Mouse (Mus musculus) neural tube, embryonic 11.5 days (tissue): ENCODE measurements at regions not wholly inside any gene's neighbourhood (a gene's known extent, or its start where the extent isn't known, plus 50 kb on each side); places are given as distances from the start of the nearest gene placed in this dataset.

Experiments used
- ATAC-seq: fragments of 200-750 bp; cut with Nextera tagmentation; 2 replicates; pipeline ENCODE4 v1.8.0; 2017; ENCODE audit warnings: moderate number of reproducible peaks, mild to moderate bottlenecking, moderate TSS enrichment, moderate library complexity; ENCODE audit not compliant: insufficient read depth, low FRiP score, low TSS enrichment
- DNase-seq: peaks from one replicate; pipeline ENCODE4 v3.0.0-alpha.2; 2015; ENCODE audit warnings: low spot score
- H3K27ac ChIP-seq: fragments of 300-500 bp; sonication (generic); 2 replicates; pipeline ENCODE4 v1.5.1; 2014; ENCODE audit warnings: low read depth, mild to moderate bottlenecking, low read length
- H3K27me3 ChIP-seq: fragments of 300-500 bp; sonication (generic); 2 replicates; pipeline ENCODE4 v1.6.1; 2014; ENCODE audit warnings: mild to moderate bottlenecking, low read length, mixed read lengths; ENCODE audit not compliant: control insufficient read depth, insufficient read depth
- H3K36me3 ChIP-seq: fragments of 300-500 bp; sonication (generic); 2 replicates; pipeline ENCODE4 v1.6.1; 2014; ENCODE audit warnings: mild to moderate bottlenecking, low read length, moderate library complexity, mixed read lengths; ENCODE audit not compliant: control insufficient read depth, insufficient read depth
- H3K4me1 ChIP-seq: fragments of 300-500 bp; sonication (generic); 2 replicates; pipeline ENCODE4 v1.6.1; 2014; ENCODE audit warnings: low read length, mixed read lengths; ENCODE audit not compliant: control insufficient read depth, insufficient read depth
- H3K4me2 ChIP-seq: fragments of 300-500 bp; sonication (generic); 2 replicates; pipeline ENCODE4 v1.6.1; 2014; ENCODE audit warnings: low read depth, mild to moderate bottlenecking, moderate library complexity
- H3K4me3 ChIP-seq: fragments of 300-500 bp; sonication (generic); 2 replicates; pipeline ENCODE4 v1.5.1; 2014; ENCODE audit warnings: low read depth, low read length
- H3K9ac ChIP-seq: fragments of 300-500 bp; sonication (generic); 2 replicates; pipeline ENCODE4 v1.6.1; 2014; ENCODE audit warnings: mild to moderate bottlenecking, low read length
- H3K9me3 ChIP-seq: fragments of 300-500 bp; sonication (generic); 2 replicates; pipeline ENCODE4 v1.6.1; 2016; ENCODE audit warnings: low read length; ENCODE audit not compliant: control insufficient read depth
- WGBS: fragments of 180-500 bp; shearing (Covaris S2); extraction: QIAGEN DNeasy Blood & Tissue Kit; methylation state at CpG from one replicate; pipeline ENCODE4 v1.1.7; 2014; 5-methylcytosine and 5-hydroxymethylcytosine counted together

- H3K27me3 ChIP-seq, result no peaks in the 10 kb centered on the region
- H3K4me2 ChIP-seq, result no peak overlapping the region
- 86% methylated on average over 8 of the region's 8 CpGs for WGBS
- H3K4me1 ChIP-seq, result no peaks in the 10 kb centered on the region
- H3K9ac ChIP-seq, result no peak overlapping the region
- H3K36me3 ChIP-seq, result no peaks in the 10 kb centered on the region
- DNase-seq, result no peak
- ATAC-seq, result no peak
- H3K27ac ChIP-seq, result no peak overlapping the region
- no peaks in the 10 kb centered on the region for H3K9me3 ChIP-seq
- no peak overlapping the region for H3K4me3 ChIP-seq
Observed at GRCm38 (mm10) chr8:44155705-44156321, 446.0 kb upstream of the Adam34 start.

DNA sequence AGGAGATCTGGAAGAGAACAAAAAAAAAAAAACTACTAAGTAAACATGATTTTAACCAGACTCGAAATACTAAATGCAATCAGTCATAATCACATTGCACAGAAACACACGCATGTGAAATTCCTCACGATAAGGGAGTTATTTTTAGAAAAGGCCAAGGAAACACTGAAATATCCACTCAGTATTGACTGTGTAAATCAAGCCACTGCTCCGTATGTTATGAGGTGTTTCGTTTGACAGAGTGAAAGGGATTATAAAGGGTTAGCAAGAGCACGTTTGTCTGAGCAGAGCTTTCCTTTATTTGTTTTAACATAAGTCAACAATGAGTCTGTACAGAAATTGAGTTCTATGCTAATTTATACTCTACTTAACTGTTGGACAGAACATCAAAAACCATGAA lies 455.3 kb upstream of the Adam34 start:
- no peak overlapping the region for H3K27ac ChIP-seq
- ATAC-seq (no peak), DNase-seq (no peak)
- H3K4me2 ChIP-seq, result no peak overlapping the region
- WGBS, result 74% methylated on average over 6 of the region's 6 CpGs
- no peaks in the 10 kb centered on the region for H3K4me1 ChIP-seq
- H3K27me3 ChIP-seq, result no peaks in the 10 kb centered on the region
- no peaks in the 10 kb centered on the region for H3K9me3 ChIP-seq
- H3K4me3 ChIP-seq, result no peak overlapping the region
- H3K9ac ChIP-seq, result no peak overlapping the region
- no peaks in the 10 kb centered on the region for H3K36me3 ChIP-seq

GRCm38 (mm10) chr8:44177016-44177415 lies 467.2 kb upstream of the Adam34 start:
- no peak for DNase-seq
- H3K36me3 ChIP-seq, result no peaks in the 10 kb centered on the region
- H3K4me2 ChIP-seq, result no peak overlapping the region
- H3K4me3 ChIP-seq, result no peak overlapping the region
- H3K4me1 ChIP-seq, result no peaks in the 10 kb centered on the region
- H3K9me3 ChIP-seq, result no peaks in the 10 kb centered on the region
- H3K27me3 ChIP-seq, result no peaks in the 10 kb centered on the region
- H3K27ac ChIP-seq, result no peak overlapping the region
- no peak for ATAC-seq
- H3K9ac ChIP-seq, result no peak overlapping the region
- WGBS, result 71% methylated on average over 4 of the region's 4 CpGs

GRCm38 (mm10) chr8:44202228-44202627 lies 492.4 kb upstream of the Adam34 start:
- Histone ChIP-seq H3K27me3 (no peaks in the 10 kb centered on the region), H3K4me1 (no peaks in the 10 kb centered on the region), H3K4me3 (no peak overlapping the region), H3K27ac (no peak overlapping the region), H3K9me3 (no peaks in the 10 kb centered on the region), H3K4me2 (no peak overlapping the region), H3K9ac (no peak overlapping the region), H3K36me3 (no peaks in the 10 kb centered on the region)
- no peak for DNase-seq
- WGBS, result 88% methylated on average over 2 of the region's 2 CpGs
- no peak for ATAC-seq

DNA sequence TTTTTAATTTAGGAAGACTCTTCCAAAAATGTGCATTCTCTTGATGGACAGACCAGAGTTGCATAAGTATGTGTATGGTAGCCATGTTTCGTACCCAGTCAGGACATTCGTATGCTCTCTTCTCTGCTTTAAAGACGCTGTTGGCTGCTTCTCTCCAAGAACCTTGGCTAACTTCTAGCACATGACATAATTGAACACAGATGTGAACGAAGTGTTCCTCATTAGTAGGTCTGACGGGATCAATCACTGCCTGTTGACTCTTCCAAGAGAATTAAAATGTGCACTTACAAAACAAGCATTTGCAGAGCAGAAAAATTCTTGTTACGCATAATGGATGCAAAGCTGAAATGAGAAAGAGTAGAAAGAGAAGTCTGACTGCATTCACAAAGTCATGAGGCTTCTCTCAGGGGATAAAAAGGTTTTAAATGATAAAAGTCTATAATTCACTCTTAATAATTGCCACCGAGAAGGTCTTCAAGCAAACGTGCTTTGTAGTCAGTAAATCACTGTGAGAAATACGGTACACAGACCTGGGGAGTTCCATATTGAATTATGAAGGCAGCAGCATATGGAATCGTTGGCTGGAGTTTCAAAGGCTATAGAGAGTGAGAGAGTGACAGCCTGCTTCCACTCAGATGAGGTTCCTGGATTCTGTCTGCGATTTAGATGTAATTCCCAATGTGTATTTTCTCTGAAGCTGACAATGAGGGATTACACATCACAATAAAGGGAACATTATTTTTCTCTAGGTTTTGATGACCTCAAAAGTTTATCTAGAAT lies 496.7 kb upstream of the Adam34 start:
- no peak overlapping the region for H3K9ac ChIP-seq
- H3K27ac ChIP-seq, result no peak overlapping the region
- no peaks in the 10 kb centered on the region for H3K4me1 ChIP-seq
- no peak overlapping the region for H3K4me3 ChIP-seq
- H3K27me3 ChIP-seq, result no peaks in the 10 kb centered on the region
- H3K9me3 ChIP-seq, result no peaks in the 10 kb centered on the region
- no peaks in the 10 kb centered on the region for H3K36me3 ChIP-seq
- DNase-seq, result no peak
- WGBS, result 69% methylated on average over 11 of the region's 11 CpGs
- no peak for ATAC-seq
- no peak overlapping the region for H3K4me2 ChIP-seq

- H3K9me3 ChIP-seq, result no peaks in the 10 kb centered on the region
- H3K4me3 ChIP-seq, result no peak overlapping the region
- WGBS, result 80% methylated on average over 1 of the region's 1 CpGs
- H3K27ac ChIP-seq, result no peak overlapping the region
- no peak overlapping the region for H3K9ac ChIP-seq
- no peaks in the 10 kb centered on the region for H3K4me1 ChIP-seq
- no peak overlapping the region for H3K4me2 ChIP-seq
- no peaks in the 10 kb centered on the region for H3K27me3 ChIP-seq
- no peak for ATAC-seq
- no peak for DNase-seq
- H3K36me3 ChIP-seq, result no peaks in the 10 kb centered on the region
Observed at GRCm38 (mm10) chr8:44222346-44222745, 512.5 kb upstream of the Adam34 start.

GRCm38 (mm10) chr8:44252393-44252792 lies 542.5 kb upstream of the Adam34 start:
- Histone ChIP-seq H3K4me2 (no peak overlapping the region), H3K27ac (no peak overlapping the region), H3K4me3 (no peak overlapping the region), H3K9ac (no peak overlapping the region), H3K9me3 (no peaks in the 10 kb centered on the region), H3K36me3 (no peaks in the 10 kb centered on the region), H3K4me1 (no peaks in the 10 kb centered on the region), H3K27me3 (no peaks in the 10 kb centered on the region)
- no peak for ATAC-seq
- 81% methylated on average over 3 of the region's 3 CpGs for WGBS
- DNase-seq, result no peak

DNA sequence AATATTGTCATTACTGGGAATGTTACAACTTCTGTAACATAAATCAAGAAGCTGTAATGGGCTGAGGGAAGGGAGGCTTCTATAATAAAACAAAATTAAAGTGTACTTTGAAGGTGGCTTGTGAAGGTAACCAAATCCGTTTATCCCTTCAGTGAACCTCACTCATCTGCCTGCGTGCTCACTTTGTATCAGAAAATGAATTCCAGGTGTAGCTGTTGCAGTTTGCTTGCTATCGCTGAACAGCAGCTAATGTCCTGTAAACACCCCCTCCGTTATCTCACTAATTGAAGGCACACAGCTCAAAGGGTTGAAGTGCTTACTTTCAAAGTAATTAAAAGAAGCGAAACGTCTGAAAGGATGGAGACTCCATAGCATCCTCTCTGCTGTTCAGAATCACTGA lies 547.2 kb upstream of the Adam34 start:
- no peak for DNase-seq
- WGBS, result 60% methylated on average over 6 of the region's 6 CpGs
- H3K9me3 ChIP-seq, result no peaks in the 10 kb centered on the region

DNA sequence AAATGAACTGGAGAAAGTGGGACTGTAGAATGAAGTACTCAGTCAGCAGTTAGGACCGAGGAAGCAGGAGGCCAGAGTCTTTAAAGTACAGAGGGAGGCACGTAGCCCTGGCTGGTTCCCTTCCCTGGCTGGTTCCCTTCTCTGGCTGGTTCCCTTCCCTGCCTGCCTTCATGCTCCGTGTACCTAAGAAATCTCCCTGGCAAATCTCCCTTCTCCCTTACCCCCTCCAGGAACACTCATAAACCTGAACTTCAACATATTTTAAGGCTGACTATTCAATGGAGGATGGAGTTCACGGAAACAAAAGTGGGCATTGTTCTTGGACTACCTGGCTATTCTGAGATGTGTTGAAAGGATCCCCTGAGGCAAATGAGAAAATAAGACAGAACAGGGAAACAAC lies 551.2 kb upstream of the Adam34 start:
- Histone ChIP-seq H3K36me3 (no peaks in the 10 kb centered on the region), H3K4me1 (no peaks in the 10 kb centered on the region), H3K4me3 (no peak overlapping the region), H3K27me3 (no peaks in the 10 kb centered on the region), H3K4me2 (no peak overlapping the region), H3K9ac (no peak overlapping the region), H3K9me3 (no peaks in the 10 kb centered on the region), H3K27ac (no peak overlapping the region)
- ATAC-seq (no peak), DNase-seq (no peak)
- 78% methylated on average over 4 of the region's 4 CpGs for WGBS

More for the DNA sequence above, 547.2 kb upstream of the Adam34 start:
- no peak overlapping the region for H3K9ac ChIP-seq
- no peak overlapping the region for H3K4me3 ChIP-seq
- no peak overlapping the region for H3K27ac ChIP-seq
- no peak for ATAC-seq
- H3K4me2 ChIP-seq, result no peak overlapping the region
- H3K27me3 ChIP-seq, result no peaks in the 10 kb centered on the region
- no peaks in the 10 kb centered on the region for H3K36me3 ChIP-seq
- H3K4me1 ChIP-seq, result no peaks in the 10 kb centered on the region
